Mouse (Mus musculus): Measurements from ENCODE around the gene Dgkd. TPM values are rescaled to one million over a fixed set of nuclear protein-coding genes. Genes with fewer than 3 reads are reported as not detected.

The Dgkd gene
- polyA plus RNA-seq, 1 experiment from 2014 or later: 39.3 TPM

GRCm38 (mm10) chr1:87961459-87962167 is 108.5 kb downstream of the Dgkd start:
- Histone ChIP-seq H3K4me3 (no peak overlapping the region), H3K27me3 (replicated peaks; ENCODE audit: low read depth, poor library complexity, severe bottlenecking) (no peaks in the 10 kb centered on the region), H3K36me3 (replicated peaks) (peaks cover 90% of the 10 kb centered on the region), H3K9me3 (no peaks in the 10 kb centered on the region), H3K27ac (replicated peaks) (no peak overlapping the region), H3K4me1 (no peaks in the 10 kb centered on the region)
- no peak for DNase-seq (ENCODE audit: low spot score)
- 79% methylated on average over 2 of the region's 2 CpGs for WGBS

GRCm38 (mm10) chr1:87970381-87970780 is 117.3 kb downstream of the Dgkd start:
- H3K4me1 ChIP-seq: no peaks in the 10 kb centered on the region
- no peaks in the 10 kb centered on the region for H3K27me3 ChIP-seq (replicated peaks; ENCODE audit: low read depth, poor library complexity, severe bottlenecking)
- no peak overlapping the region for H3K4me3 ChIP-seq
- no peak for DNase-seq (ENCODE audit: low spot score)
- H3K9me3 ChIP-seq: no peaks in the 10 kb centered on the region
- no peak overlapping the region for H3K27ac ChIP-seq (replicated peaks)
- WGBS: 87% methylated on average over 4 of the region's 4 CpGs
- peaks cover 75% of the 10 kb centered on the region for H3K36me3 ChIP-seq (replicated peaks)

- Histone ChIP-seq H3K27ac (replicated peaks) (no peak overlapping the region), H3K4me1 (no peaks in the 10 kb centered on the region), H3K27me3 (replicated peaks; ENCODE audit: low read depth, poor library complexity, severe bottlenecking) (no peaks in the 10 kb centered on the region), H3K36me3 (replicated peaks) (peaks cover 97% of the 10 kb centered on the region), H3K9me3 (no peaks in the 10 kb centered on the region), H3K4me3 (no peak overlapping the region)
- no peak for DNase-seq (ENCODE audit: low spot score)
- 80% methylated on average over 4 of the region's 4 CpGs for WGBS
These were observed 129.2 kb downstream of the Dgkd start for GRCm38 (mm10) chr1:87982291-87982690.

- DNase-seq (ENCODE audit: low spot score): no peak
- WGBS: 87% methylated on average over 2 of the region's 2 CpGs
- Histone ChIP-seq H3K4me3 (no peak overlapping the region), H3K4me1 (no peaks in the 10 kb centered on the region), H3K27ac (replicated peaks) (no peak overlapping the region), H3K27me3 (replicated peaks; ENCODE audit: low read depth, poor library complexity, severe bottlenecking) (no peaks in the 10 kb centered on the region), H3K36me3 (replicated peaks) (peaks cover 100% of the 10 kb centered on the region), H3K9me3 (no peaks in the 10 kb centered on the region)
These were observed 139.6 kb downstream of the Dgkd start for GRCm38 (mm10) chr1:87992716-87993115.

Other genes with a start within 250 kb of the Dgkd start
- 4.0 and 5.3 TPM in 2 replicates for gene Inpp5d, start 233.0 kb upstream of the Dgkd start, polyA plus RNA-seq (2016; fragmentation: Nextera tagmentation; extraction: Ambion mirVana)
- 36.6 and 41.3 TPM in 2 replicates for gene Atg16l1, start 97.4 kb upstream of the Dgkd start, polyA plus RNA-seq (2016; fragmentation: Nextera tagmentation; extraction: Ambion mirVana)
- 4.8 and 5.6 TPM in 2 replicates for gene Sag, start 49.6 kb upstream of the Dgkd start, polyA plus RNA-seq (2016; fragmentation: Nextera tagmentation; extraction: Ambion mirVana)
- gene Usp40, start 155.3 kb downstream of the Dgkd start, polyA plus RNA-seq (2016; fragmentation: Nextera tagmentation; extraction: Ambion mirVana): 36.7 and 37.5 TPM in 2 replicates
- not detected in 2 replicates for gene Ugt1a10, start 202.1 kb downstream of the Dgkd start, polyA plus RNA-seq (2016; fragmentation: Nextera tagmentation; extraction: Ambion mirVana)
- not detected in 2 replicates for gene Ugt1a9, start 217.5 kb downstream of the Dgkd start, polyA plus RNA-seq (2016; fragmentation: Nextera tagmentation; extraction: Ambion mirVana)
- gene Ugt1a8, start 234.5 kb downstream of the Dgkd start, polyA plus RNA-seq (2016; fragmentation: Nextera tagmentation; extraction: Ambion mirVana): not detected in 2 replicates
- 0.15 and 0.36 TPM in 2 replicates for gene Ugt1a7c, start 241.8 kb downstream of the Dgkd start, polyA plus RNA-seq (2016; fragmentation: Nextera tagmentation; extraction: Ambion mirVana)
- gene Ugt1a6b, start 250.0 kb downstream of the Dgkd start, polyA plus RNA-seq (2016; fragmentation: Nextera tagmentation; extraction: Ambion mirVana): not detected in 2 replicates

Measured in embryonic facial prominence, embryonic 10.5 days (tissue).